Mouse (Mus musculus): ENCODE measurements at regions not wholly inside any gene's neighbourhood (a gene's known extent, or its start where the extent isn't known, plus 50 kb on each side); places are given as distances from the start of the nearest gene placed in this dataset.

GRCm38 (mm10) chr12:95558706-95559406, 133.2 kb upstream of the Flrt2 start:
- no peak for DNase-seq (ENCODE audit: low spot score)

GRCm38 (mm10) chr12:95563431-95563830, 128.6 kb upstream of the Flrt2 start:
- DNase-seq (ENCODE audit: low spot score), result no peak

DNA sequence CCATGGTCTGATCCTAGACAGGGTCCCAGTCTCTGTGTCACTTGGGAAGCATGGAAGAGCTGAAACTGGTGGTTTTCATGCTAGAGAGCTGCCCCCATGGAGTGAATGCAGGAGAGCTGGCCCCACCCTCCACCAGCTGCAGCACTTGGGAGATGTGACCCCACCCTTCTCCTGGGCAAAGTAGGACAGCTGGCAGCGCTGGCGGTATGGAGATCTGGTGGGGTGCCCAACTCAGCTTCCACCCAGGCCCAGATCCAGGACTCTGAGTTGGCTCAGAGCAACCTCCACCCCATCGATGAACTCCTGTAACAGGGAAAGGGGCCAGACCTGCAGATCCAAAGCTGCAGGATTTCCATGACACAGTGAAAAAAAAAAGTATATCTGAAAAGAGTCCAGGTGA, 115.3 kb upstream of the Flrt2 start:
- DNase-seq (ENCODE audit: low spot score), result no peak

GRCm38 (mm10) chr12:95589011-95589410, 103.0 kb upstream of the Flrt2 start:
- no peak for DNase-seq (ENCODE audit: low spot score)

GRCm38 (mm10) chr12:95619281-95619680, 72.7 kb upstream of the Flrt2 start:
- no peak for DNase-seq (ENCODE audit: low spot score)

DNA sequence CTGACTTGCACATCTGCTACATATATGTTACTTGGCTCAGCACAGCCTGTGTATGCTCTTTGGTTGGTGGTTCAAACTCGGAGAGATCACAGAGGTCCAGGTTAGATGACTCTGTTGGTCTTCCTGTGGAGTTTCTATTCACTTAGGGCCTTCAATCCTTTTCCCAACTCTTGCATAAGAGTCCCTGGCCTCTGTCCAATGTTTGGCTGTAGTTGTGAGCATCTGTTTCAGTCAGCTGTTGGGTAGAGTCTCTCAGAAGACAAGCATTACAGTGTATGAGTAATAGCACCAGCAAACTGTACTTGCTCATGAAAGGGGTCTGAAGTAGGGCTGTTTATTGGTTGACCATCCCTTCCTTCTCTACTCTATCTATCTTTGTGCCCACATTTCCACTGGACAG, 61.0 kb upstream of the Flrt2 start:
- peak; percentile 35 for DNase-seq (ENCODE audit: low spot score)

- no peak for DNase-seq (ENCODE audit: low spot score)
Observed at GRCm38 (mm10) chr12:95636647-95637046, 55.4 kb upstream of the Flrt2 start.

DNA sequence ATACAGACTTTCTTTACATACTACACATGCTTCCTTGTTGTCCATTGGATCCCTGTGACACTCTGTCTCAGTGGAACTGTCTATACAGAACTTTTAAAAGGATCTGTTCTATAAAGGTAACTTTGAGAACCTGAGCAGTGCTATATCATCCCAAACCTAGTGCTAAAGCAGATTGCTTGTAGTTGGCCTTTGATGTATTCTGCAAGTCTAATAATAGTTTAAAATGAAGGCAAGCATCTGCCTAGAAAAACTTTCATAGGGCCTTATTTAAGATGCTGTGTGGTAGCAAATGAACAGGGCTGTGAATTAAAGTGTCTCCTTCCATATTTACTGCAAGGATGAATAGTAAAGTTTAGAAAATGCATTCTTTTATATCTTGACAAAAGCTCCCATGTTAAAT, 52.1 kb upstream of the Flrt2 start:
- no peak for DNase-seq (ENCODE audit: low spot score)

DNA sequence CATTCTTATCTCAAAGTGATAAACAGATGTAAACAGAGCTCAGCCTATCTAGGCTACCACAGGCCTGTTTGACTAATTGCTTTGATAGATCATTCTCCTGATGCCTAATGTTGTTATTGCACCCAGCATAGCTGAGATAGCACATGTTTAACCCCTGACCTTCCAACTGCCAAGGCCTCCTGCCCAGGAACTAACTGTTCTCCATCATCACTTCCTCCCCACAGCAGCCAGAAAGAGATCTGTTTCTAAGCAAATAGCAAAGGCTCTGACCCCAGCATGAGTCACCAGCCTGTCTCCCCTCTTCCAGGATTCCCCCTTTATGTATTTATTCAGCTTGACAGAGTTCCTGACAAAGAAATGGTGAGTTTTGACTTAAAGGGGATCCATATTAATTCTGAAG, 50.4 kb upstream of the Flrt2 start:
- no peak for DNase-seq (ENCODE audit: low spot score)
